Mouse (Mus musculus): ENCODE results near the gene Tmprss3. TPM values are rescaled to one million over a fixed set of nuclear protein-coding genes. Genes with fewer than 3 reads are reported as not detected.

Tmprss3 gene
- polyA plus RNA-seq, 1 experiment: 0.24 TPM

DNA sequence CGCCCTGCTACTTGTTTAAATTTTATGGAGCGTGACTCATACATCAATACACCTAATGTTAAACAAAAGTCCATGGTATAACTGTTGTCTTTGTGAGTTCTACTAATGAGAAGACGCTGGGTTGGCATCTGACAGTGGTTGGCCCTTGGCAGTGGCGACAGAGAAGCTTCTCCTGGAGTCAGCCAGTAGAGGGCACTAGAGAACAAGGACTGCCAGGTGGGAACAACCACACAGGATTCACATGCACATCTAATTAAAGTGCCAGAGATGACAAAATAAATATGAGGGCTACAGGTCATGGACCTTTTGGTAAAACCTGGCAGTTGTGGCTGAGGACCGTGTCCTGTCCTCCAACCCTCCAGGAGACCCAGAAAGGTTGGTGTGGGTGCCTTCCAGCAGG is 60.4 kb downstream of the Tmprss3 start:
- H3K27me3 ChIP-seq (ENCODE audit: control insufficient read depth, insufficient read depth, low read length, poor library complexity, severe bottlenecking): no peaks in the 10 kb centered on the region
- no peaks in the 10 kb centered on the region for H3K4me1 ChIP-seq (ENCODE audit: control insufficient read depth, insufficient read depth, low read length)
- H3K9ac ChIP-seq (ENCODE audit: low read depth, poor library complexity, severe bottlenecking): no peak overlapping the region
- no peaks in the 10 kb centered on the region for H3K36me3 ChIP-seq (ENCODE audit: control insufficient read depth, insufficient read depth, low read length, poor library complexity, severe bottlenecking)
- no peak overlapping the region for H3K4me3 ChIP-seq (ENCODE audit: low read depth, low read length)
- no peak overlapping the region for H3K27ac ChIP-seq (ENCODE audit: insufficient read depth, low read length)
- H3K9me3 ChIP-seq (replicated peaks; ENCODE audit: control insufficient read depth, insufficient read depth, low read length, poor library complexity, severe bottlenecking): no peaks in the 10 kb centered on the region
- TF ChIP-seq CTCF (IDR thresholded peaks at IDR 0.05; ENCODE audit: low read depth, low read length): peak; percentile 79
- no peak for TF ChIP-seq EP300 (IDR thresholded peaks at IDR 0.05; ENCODE audit: insufficient read depth, low read depth, low read length)
- no peak for TF ChIP-seq POLR2A (IDR thresholded peaks at IDR 0.05; ENCODE audit: insufficient read depth, low read length)

DNA sequence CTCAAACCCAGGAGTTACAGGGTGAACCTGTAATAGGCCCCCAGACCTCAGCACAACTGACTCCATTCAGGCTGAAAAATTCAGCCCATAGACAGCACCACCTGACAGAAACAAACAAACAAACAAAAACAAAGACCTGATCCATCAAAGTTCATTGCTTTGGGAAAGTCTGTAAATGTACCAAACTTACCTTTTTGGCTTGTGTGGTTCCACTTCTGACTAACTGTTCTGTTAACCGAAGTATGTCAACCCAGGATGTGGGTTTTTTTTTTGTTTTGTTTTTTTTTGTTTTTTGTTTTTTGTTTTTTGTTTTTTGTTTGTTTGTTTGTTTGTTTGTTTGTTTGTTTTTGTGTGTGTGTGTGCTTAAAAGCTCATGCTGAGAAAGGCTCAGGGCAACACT is 62.0 kb downstream of the Tmprss3 start:
- Histone ChIP-seq H3K4me1 (ENCODE audit: control insufficient read depth, insufficient read depth, low read length) (no peaks in the 10 kb centered on the region), H3K36me3 (ENCODE audit: control insufficient read depth, insufficient read depth, low read length, poor library complexity, severe bottlenecking) (no peaks in the 10 kb centered on the region), H3K9me3 (replicated peaks; ENCODE audit: control insufficient read depth, insufficient read depth, low read length, poor library complexity, severe bottlenecking) (no peaks in the 10 kb centered on the region), H3K4me3 (ENCODE audit: low read depth, low read length) (no peak overlapping the region), H3K9ac (ENCODE audit: low read depth, poor library complexity, severe bottlenecking) (no peak overlapping the region), H3K27ac (ENCODE audit: insufficient read depth, low read length) (no peak overlapping the region), H3K27me3 (ENCODE audit: control insufficient read depth, insufficient read depth, low read length, poor library complexity, severe bottlenecking) (no peaks in the 10 kb centered on the region)
- no peak for TF ChIP-seq EP300 (IDR thresholded peaks at IDR 0.05; ENCODE audit: insufficient read depth, low read depth, low read length)
- no peak for TF ChIP-seq CTCF (IDR thresholded peaks at IDR 0.05; ENCODE audit: low read depth, low read length)
- TF ChIP-seq POLR2A (IDR thresholded peaks at IDR 0.05; ENCODE audit: insufficient read depth, low read length): no peak

DNA sequence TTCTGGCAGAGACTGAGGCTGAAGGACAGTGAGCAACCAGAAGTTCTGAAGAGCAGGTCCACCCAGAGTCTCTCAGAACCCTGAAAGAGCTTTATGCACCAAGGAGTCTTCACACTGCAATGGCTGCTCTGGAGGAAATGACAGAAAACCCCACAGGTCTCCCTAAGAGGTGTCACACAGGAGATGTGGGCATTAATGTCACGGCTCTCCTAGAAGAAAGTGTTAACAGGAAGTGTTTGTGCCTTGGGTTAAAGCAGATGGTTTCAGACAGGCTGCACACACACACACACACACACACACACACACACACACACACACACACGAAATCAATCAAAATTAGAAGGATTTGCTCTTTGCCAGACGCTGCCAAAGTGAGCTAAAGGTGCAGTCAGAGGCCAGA is 62.5 kb downstream of the Tmprss3 start:
- no peaks in the 10 kb centered on the region for H3K9me3 ChIP-seq (replicated peaks; ENCODE audit: control insufficient read depth, insufficient read depth, low read length, poor library complexity, severe bottlenecking)

DNA sequence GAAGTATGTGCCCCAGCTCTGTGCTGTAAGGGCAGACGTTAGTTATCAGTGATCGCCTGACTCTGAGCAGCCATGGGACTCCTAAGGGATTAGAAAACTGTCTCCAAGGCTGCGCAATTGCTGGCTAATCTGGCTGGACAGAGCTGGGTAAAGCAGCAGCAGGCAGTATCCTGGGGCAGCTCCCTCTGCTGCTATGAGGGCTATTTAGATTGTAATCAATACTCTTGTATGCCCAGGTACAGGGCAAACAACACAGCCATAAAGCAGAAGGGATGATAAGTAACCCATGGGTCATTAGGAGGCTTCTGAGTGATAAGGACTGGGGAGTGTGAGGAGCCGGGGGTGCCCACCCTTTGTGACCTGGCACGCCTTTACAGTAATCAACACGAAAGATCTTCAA is 63.9 kb downstream of the Tmprss3 start:
- Histone ChIP-seq H3K27ac (ENCODE audit: insufficient read depth, low read length) (no peak overlapping the region), H3K9ac (ENCODE audit: low read depth, poor library complexity, severe bottlenecking) (no peak overlapping the region), H3K27me3 (ENCODE audit: control insufficient read depth, insufficient read depth, low read length, poor library complexity, severe bottlenecking) (no peaks in the 10 kb centered on the region), H3K9me3 (replicated peaks; ENCODE audit: control insufficient read depth, insufficient read depth, low read length, poor library complexity, severe bottlenecking) (no peaks in the 10 kb centered on the region), H3K4me3 (ENCODE audit: low read depth, low read length) (no peak overlapping the region), H3K4me1 (ENCODE audit: control insufficient read depth, insufficient read depth, low read length) (no peaks in the 10 kb centered on the region), H3K36me3 (ENCODE audit: control insufficient read depth, insufficient read depth, low read length, poor library complexity, severe bottlenecking) (no peaks in the 10 kb centered on the region)
- TF ChIP-seq EP300 (IDR thresholded peaks at IDR 0.05; ENCODE audit: insufficient read depth, low read depth, low read length) (no peak), POLR2A (IDR thresholded peaks at IDR 0.05; ENCODE audit: insufficient read depth, low read length) (no peak), CTCF (IDR thresholded peaks at IDR 0.05; ENCODE audit: low read depth, low read length) (no peak)

More for the DNA sequence above, 62.5 kb downstream of the Tmprss3 start:
- no peak overlapping the region for H3K4me3 ChIP-seq (ENCODE audit: low read depth, low read length)
- H3K36me3 ChIP-seq (ENCODE audit: control insufficient read depth, insufficient read depth, low read length, poor library complexity, severe bottlenecking): no peaks in the 10 kb centered on the region
- H3K9ac ChIP-seq (ENCODE audit: low read depth, poor library complexity, severe bottlenecking): no peak overlapping the region
- no peak overlapping the region for H3K27ac ChIP-seq (ENCODE audit: insufficient read depth, low read length)
- no peaks in the 10 kb centered on the region for H3K27me3 ChIP-seq (ENCODE audit: control insufficient read depth, insufficient read depth, low read length, poor library complexity, severe bottlenecking)
- H3K4me1 ChIP-seq (ENCODE audit: control insufficient read depth, insufficient read depth, low read length): no peaks in the 10 kb centered on the region
- TF ChIP-seq CTCF (IDR thresholded peaks at IDR 0.05; ENCODE audit: low read depth, low read length) (no peak), EP300 (IDR thresholded peaks at IDR 0.05; ENCODE audit: insufficient read depth, low read depth, low read length) (no peak), POLR2A (IDR thresholded peaks at IDR 0.05; ENCODE audit: insufficient read depth, low read length) (no peak)

DNA sequence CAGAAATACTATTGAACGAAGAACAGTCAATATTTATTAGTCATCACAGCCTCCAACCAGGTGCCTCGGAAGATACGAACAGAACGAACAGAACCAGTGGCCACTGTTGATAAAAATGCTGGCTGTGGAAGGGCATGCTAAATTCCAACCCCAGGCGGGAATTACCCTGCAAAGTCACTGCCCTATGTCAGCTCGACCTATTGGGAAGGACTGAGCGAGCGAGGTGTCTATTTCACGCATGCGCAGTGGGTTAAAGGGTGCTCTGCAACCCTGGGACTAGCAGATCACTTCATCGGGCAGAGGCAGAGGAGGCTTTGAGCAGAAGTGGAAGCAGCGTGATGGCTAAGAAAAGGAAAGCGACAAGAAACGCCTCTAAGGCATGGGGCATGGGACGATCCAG is 65.0 kb downstream of the Tmprss3 start:
- Histone ChIP-seq H3K9me3 (replicated peaks; ENCODE audit: control insufficient read depth, insufficient read depth, low read length, poor library complexity, severe bottlenecking) (no peaks in the 10 kb centered on the region), H3K4me3 (ENCODE audit: low read depth, low read length) (no peak overlapping the region)
- TF ChIP-seq POLR2A (IDR thresholded peaks at IDR 0.05; ENCODE audit: insufficient read depth, low read length) (no peak), EP300 (IDR thresholded peaks at IDR 0.05; ENCODE audit: insufficient read depth, low read depth, low read length) (no peak), CTCF (IDR thresholded peaks at IDR 0.05; ENCODE audit: low read depth, low read length) (no peak)

DNA sequence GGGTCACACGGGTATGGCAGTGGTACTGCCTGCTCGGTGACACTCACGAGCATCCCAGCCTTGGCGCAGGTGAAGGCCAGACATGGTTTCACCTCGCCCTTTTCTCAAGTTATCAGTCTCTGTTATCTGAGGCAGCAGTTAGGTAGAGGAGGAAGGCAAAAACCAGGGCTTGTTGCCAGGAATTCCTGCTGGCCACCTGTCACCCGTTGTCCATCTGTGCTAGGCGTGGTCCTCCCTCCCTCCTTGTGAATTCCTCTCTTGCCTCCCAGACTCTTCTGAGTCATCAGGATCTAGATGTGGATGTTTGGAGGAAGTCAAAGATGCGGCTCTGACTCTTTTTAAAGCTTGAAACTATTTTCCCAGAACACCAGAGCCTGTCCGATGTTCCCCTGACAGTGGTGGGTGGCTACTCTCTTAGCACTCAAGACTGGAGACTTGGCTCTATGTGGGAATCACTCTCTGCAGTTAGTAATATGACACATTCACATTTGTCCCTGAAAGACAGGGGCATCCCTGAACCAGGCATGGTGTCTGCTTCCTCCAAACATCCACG is 67.4 kb downstream of the Tmprss3 start:
- Histone ChIP-seq H3K4me3 (ENCODE audit: low read depth, low read length) (no peak overlapping the region), H3K36me3 (ENCODE audit: control insufficient read depth, insufficient read depth, low read length, poor library complexity, severe bottlenecking) (no peaks in the 10 kb centered on the region), H3K27me3 (ENCODE audit: control insufficient read depth, insufficient read depth, low read length, poor library complexity, severe bottlenecking) (no peaks in the 10 kb centered on the region), H3K27ac (ENCODE audit: insufficient read depth, low read length) (no peak overlapping the region), H3K9me3 (replicated peaks; ENCODE audit: control insufficient read depth, insufficient read depth, low read length, poor library complexity, severe bottlenecking) (no peaks in the 10 kb centered on the region), H3K9ac (ENCODE audit: low read depth, poor library complexity, severe bottlenecking) (no peak overlapping the region), H3K4me1 (ENCODE audit: control insufficient read depth, insufficient read depth, low read length) (no peaks in the 10 kb centered on the region)
- TF ChIP-seq POLR2A (IDR thresholded peaks at IDR 0.05; ENCODE audit: insufficient read depth, low read length) (no peak), EP300 (IDR thresholded peaks at IDR 0.05; ENCODE audit: insufficient read depth, low read depth, low read length) (0 out of 2 replicates have a peak, but pooled peaks have one; percentile 36), CTCF (IDR thresholded peaks at IDR 0.05; ENCODE audit: low read depth, low read length) (no peak)

More for the DNA sequence above, 65.0 kb downstream of the Tmprss3 start:
- Histone ChIP-seq H3K4me1 (ENCODE audit: control insufficient read depth, insufficient read depth, low read length) (no peaks in the 10 kb centered on the region), H3K27me3 (ENCODE audit: control insufficient read depth, insufficient read depth, low read length, poor library complexity, severe bottlenecking) (no peaks in the 10 kb centered on the region), H3K36me3 (ENCODE audit: control insufficient read depth, insufficient read depth, low read length, poor library complexity, severe bottlenecking) (no peaks in the 10 kb centered on the region), H3K27ac (ENCODE audit: insufficient read depth, low read length) (no peak overlapping the region), H3K9ac (ENCODE audit: low read depth, poor library complexity, severe bottlenecking) (no peak overlapping the region)
